Mouse (Mus musculus) cerebellum, postnatal 36 days (tissue): ENCODE measurements at regions not wholly inside any gene's neighbourhood (a gene's known extent, or its start where the extent isn't known, plus 50 kb on each side); places are given as distances from the start of the nearest gene placed in this dataset.

ENCODE experiments used
- DNase-seq, 2 experiments: peaks; one replicate each; pipeline ENCODE4 v3.0.0; 2021 to 2022; ENCODE audit warnings: mixed read lengths in 2 of 2

DNA sequence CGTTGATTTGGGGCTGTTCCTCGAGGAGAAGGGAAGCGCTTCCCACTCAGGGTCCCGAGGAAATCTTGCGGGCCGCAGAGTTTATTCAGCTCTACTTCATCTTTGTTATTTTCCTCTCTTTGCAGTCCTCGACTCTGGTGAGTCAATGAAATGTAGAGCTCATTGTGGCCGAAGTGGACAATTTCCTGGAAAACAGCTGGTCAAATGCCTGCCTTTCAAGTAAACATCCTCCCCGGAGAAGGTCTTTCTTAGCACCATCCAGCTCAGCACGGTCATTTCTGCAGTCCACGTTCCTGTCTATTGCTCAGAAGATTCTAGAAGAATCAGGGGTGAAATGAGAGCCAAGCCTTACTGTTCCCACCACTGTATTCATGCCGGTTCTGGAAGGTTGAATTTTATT lies 133.0 kb downstream of the Bcas1 start:
- DNase-seq = no peak

DNA sequence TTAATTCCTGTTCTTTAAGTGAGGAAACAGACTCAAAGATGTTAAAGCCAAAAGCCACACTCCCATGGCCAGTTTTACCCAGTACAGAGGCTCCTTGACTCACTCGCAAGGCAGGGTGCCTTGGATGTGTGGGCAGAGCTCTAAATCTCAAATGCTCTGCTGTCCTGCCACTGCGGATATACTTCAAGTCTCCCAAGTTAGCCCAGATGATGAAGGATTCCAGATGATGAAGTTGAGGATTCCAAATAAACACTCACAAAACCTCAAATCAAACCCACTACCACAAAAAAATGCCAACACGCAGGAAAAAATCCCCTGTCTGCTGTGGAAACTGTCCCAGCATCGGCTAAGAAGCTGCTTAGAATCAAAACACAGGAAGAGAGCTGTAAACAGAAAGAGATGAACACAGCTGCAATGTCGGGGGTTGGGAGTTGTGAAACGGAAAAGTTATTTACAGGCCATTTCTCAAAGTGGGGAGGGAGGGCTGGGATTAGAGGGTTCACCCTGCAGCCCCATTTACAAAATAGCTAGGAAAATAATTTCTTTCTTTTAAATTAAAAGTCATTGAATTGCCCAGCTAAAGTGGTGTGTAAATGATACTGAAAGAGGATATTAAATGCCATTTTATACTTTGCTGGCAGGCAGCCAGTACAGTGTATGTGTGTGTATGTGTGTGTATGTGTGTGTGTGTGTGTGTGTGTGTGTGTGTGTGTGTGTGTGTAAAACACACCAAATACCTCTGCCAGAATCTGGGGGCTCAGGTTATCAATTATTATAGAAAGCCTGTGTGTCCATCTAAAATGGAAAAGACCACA lies 135.6 kb downstream of the Bcas1 start:
- no peak for DNase-seq

DNA sequence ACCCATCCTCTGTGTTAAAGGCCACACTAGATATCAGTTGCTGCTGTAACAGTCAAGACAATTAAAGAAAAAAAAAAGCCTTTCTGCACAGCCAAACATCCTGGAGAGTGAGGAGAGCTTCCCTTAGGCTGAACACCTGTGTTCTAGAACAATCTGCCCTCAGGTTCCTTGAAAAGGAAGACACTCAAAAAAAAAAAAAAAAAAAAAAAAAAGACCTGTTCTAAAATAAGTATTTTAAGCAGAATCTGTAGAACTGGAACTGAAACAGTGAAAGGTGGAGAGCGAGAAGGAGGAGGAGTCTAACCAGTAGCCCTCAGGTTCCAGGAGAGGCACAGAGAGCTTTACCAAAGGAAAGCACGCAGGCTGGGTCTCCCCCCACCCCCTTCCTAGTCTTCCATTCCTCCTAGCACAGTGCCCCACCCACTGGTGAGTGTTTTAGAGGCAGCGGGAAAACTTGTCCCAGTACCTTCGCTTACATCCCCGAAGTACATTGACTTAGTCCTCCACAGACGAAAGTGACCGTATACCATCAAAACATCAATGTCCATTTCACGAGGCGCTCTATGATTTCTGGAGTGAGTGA lies 138.2 kb downstream of the Bcas1 start:
- no peak for DNase-seq

DNA sequence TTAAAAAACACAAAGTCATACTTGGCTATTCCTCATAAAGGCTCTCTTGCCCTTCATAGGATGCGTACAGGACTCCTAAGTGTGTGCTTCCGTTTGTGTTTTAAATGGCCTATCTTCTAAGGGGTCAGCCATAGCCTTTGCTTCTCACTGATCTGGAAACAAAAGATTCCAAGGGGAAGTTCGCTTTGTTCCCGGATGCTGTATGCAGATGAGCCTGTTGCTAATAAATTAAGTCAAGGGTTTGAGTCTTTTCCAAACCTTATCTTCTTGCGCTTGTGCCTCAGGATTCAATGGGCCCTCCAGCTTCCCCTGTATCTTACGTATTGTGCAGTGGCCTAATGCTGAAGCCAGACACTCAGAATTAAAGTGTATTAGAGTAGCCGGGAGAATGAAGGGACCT lies 138.9 kb downstream of the Bcas1 start:
- DNase-seq = no peak

DNA sequence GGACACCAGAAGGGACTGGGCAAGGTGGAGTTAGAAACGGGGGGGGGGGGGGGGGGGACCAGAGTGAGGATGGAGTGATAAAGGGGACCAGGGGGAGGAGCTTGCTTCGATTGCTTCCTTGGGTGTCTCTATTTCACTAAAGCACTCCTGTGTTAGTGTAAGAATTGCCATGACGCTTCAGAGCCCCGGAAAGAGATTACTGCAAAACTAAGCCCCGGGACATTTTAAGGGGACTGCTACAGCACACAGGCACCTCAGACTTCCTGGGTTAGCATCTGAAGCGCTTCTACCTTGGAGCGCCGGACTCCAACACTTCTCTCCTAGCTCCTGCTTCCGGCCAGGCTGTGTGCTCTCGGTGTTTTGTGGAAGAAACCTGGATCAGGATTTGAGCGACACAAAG lies 139.4 kb downstream of the Bcas1 start:
- DNase-seq = no peak

DNA sequence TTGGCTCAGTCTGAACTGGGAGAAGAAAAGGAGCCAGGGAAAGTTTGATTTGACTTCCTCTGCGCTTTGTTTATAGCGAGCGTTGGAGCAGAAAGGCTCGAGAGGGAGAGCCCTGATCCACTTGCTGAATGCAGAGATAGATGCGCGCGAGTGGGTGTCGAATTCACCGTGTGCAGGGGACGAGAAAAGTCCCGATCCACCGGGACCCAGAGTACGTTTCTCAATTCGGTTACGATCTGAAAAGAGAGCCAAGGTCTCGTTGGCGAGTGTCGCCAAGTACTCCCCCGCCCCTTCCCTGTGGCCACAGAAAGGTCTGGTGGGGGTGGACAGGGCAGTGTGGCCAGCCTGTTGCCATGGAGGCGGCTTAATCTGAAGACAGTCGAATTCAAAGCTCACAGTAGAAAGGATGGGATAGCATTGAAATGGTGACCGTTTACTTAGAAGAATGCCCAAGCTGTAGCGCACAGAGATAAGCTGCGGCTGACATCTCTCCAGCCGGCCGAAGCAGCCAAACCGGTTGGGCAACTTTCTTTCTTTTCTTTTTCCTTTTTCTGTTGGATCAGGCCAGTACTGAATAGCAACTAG lies 139.5 kb upstream of the Zfp217 start:
- peak in 1 of 2 experiments; percentile 2 for DNase-seq

DNA sequence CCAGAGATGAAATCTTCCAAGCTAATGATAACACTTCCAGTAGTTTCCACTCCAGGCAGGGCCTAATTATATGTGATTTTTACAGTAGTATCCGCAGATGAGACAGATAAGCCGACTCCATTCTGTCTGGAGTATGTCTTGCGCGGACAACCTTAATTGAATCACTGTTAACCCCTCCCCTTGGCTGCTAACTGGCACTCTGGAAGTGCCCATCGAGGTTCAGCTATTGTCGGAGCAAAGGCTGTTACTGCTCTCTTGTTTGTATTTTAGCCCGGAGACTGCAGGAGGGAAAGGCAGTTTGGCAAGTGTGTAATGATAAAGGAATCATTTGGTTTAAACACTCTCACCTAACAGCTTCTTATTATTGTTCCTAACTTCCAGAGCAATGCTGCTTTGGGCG lies 138.9 kb upstream of the Zfp217 start:
- no peak for DNase-seq

DNA sequence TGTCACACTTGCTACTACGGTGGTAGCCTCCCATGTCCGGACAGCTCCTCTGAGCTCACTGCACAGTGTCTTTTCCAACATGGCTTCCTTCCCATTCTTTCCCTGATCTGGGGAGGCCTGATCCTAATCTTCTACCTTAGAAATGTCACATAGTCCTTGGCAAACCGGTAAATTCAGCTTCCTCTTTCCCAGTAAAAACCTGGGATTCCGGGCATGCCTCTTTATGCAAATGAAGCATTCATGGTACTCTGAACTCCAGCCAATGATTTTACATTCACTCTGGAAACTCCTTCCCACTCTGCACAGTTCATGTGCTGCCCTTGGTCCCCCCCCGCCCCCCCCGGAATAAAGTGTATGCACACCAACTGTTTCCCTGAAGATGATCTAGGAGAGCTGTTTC lies 134.6 kb upstream of the Zfp217 start:
- DNase-seq = no peak

DNA sequence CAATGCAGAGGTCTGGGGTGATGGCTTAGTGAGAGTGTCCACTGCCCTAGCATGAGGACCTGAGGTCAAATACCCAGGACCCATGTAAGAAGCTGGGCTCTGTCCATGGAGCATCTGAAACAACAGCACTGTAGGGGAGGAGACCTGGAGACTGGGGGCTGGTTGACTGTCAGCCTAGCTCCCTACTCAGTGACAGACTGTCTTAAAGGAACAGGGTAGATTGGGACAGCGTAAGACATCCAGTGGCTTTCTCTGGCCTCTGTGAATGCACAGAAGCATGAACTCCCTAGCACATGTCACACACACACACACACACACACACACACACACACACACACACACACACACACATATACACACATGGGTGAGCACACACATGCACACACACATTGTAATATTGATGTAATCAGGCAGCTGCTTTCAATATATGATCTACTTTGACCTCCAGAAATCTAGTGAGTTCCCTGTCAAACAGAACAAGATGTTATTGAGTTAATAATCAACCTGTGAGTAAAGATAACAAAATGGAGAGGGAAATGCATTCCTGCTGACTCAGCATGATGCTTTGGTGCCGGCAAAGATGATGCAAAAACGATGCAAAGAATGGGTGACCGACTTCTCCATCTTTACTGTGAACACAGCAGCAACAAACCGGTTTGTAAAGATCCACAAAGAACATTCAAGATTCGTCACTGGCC lies 133.6 kb upstream of the Zfp217 start:
- DNase-seq = no peak

DNA sequence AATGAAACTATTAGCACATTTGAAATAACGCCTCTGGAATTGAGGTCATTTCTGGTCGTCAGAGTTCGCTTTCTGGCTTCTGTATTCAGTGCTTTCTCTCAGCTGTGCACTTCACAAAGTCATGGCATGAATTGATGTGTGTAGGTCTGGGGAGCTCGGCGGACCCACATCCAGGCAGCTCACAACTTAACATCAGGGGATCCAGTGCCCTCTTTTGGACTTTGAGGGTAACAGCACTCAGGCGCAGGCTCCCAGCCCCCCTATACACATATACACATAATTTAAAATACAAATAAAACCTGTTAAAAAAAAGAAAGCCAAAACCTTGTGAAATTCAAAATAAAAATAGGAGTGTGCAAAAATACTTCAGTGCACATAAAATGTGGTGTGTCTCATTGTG lies 132.8 kb upstream of the Zfp217 start:
- no peak for DNase-seq

DNA sequence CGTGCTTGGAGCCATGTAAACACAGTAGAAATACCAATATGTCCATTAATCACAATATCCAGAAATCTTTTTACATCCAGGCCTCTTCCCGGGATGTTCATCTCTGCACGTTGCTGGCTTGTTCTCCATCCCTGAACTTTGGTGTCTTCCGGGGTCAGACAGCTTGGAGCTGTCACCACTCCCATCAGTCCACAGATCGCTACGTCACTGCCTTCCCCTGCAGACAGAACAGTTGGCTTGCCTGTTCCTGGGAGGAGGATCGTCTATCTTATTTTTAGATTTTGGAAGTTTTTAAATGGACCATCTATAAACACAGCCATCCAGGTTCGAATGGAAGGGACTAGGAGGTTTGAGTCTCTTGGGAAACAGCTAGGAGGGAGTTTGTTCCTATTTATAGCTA lies 130.0 kb upstream of the Zfp217 start:
- DNase-seq = no peak

DNA sequence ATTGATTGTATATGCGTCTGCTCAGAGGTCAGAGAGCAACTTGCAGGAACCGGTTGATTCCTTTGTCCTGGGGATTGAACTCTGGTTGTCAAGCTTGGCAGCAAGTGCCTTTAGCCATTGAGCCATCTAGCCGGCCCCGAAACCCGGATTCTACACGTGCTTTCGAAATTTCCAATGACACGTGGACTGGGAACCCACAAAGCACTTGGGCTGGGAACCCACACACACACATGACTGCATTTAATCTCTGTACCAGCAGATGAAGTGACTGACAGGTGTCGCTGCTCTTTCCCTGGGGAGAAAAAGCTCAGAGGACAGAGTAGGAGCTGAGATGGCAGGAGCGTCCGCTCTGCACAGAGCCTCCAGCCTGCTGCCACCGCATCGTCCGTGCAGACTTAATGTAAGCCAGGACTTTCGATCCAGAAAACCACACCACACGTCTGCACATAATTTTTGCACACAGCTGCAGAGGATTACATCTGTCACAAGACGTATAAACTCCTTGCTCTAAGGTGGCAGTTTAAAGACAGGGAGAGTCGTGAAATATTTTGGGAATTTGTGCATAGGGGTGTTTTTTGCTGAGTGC lies 129.4 kb upstream of the Zfp217 start:
- no peak for DNase-seq

DNA sequence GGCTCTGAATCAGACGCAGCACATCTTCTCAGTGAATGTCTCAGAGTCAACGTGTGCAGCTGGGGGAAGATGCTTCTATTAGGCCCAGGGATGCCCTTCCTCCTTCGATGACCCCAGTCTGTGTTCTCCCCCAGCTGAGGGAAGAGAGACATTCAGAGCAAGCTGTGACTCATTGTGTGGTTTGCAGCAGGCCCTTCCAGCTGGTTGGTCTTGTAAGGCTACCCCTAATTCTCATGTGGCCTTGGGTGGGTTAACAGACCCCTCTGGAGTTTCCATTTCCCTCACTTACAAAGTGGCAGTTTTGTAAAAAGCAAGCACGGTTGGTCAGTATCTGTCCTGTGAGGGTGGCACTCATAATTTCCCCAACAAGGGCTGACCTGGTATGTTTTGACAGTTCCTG lies 127.8 kb upstream of the Zfp217 start:
- no peak for DNase-seq

DNA sequence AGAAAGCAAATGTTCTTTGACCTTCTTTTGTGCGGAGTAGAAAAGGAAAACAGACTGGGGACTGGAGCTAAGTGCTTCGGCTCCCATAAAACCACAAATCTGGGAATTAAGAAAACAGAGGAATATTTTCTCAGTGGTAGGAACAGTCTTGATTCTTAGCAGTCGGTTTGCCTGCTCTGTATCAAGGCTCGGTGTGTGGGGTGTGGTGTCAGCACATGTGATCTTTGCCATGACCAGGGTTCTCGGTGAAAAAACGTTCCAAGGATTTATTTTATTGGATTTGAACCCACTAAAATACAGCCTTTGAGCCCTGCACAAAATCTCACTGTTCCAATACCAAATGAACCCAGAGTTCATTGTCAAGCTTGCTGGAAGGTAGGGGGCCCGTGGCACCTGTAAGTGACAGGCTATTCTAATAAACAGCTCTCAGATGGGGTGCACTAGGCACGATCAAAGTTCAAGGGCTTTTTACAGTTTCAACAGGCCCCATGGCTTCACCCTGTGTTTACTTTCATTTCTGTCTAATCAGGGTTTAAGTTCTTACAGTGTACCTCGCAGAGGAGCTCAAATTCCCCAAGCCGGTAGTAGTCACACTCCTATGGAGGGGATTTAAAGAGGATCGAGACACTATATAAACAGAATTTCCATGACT lies 122.1 kb upstream of the Zfp217 start:
- DNase-seq = no peak

DNA sequence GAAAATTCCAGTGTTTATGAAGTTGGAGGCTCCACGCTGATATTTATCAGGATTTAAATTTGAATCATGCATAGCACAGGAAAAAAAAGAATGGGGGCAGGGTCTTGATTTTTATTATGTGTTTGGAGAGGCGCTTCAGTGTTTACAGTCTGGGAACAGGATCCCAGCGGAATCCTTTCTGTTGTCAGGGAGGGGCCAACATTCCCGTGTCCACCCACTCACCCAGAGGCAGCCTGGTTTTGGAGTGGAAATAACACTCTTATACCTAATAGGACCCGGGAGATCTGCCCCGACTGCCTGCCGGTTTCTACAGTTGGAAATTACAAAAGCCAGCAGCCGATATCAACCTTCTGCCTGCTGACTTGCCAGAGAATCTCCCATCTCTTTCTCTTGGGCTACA lies 120.2 kb upstream of the Zfp217 start:
- no peak for DNase-seq

DNA sequence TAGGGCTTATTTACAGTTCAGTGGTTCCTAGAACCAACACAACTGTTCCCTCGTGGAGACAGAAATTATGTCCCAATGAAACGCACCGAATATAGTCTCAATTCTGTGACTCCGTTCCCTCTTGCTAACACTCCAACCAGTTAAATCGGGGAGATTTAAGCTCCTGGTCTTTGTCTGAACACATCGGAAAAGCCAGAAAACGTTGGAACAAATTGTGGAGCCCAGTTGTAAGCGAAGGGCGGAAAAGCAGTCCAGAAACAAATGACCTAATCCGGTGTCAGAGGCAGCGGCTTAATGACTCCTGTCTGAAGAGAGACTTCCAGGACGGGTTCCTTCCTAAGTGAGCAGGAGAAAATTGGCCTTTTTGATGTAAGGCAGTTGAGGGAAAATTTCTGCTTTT lies 119.2 kb upstream of the Zfp217 start:
- no peak for DNase-seq

DNA sequence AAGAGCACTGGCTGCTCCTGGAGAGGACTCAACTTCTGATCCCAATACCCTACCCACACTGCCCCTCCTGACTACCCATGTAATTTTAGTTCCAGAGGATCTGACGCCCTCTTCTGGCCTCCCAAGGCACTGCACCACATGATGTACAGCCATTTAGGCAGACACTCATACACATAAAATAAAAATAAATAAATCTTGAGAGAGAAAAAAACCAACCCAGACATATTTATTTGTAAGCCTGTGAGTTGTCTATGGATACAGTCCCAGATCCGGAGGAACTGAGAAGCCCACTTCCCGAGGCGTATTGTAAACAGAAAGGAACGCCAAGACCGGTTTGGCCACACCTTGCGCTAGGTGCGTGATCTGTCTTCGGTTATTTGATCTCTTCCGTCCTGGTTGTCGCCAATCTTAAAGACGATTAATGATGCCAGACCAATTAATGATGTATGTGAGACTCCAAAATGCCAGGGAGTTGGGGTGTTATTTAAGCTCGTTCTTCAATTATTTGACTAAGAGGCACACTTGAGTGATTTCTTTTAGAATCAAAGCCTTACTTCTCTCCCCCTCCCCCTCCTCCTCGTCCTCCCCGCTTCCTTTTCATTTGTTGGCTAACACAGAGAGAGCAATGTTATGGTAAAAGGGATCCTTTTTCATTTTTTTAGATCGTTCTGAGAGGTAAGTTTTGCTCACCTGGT lies 118.7 kb upstream of the Zfp217 start:
- peak in 1 of 2 experiments; percentile 4 for DNase-seq

DNA sequence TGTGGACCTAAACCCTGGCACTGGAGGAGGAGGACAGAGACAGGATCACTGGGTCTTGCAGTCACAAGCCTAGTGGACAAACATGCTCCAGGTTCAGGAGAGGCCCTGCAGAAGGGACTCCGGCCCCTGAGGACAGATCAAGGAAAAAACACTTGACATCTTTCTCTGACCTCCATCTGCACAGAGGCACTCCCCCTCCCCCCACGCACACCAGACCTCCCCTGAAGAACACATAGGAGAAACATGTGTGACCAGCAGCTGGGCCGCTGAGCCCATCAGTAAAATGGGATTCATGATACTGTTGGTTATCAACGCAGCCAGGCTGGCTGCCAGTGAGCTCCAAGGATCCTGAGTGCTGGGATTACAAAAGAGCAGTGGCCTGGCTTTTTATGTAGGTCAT lies 115.7 kb upstream of the Zfp217 start:
- no peak for DNase-seq

DNA sequence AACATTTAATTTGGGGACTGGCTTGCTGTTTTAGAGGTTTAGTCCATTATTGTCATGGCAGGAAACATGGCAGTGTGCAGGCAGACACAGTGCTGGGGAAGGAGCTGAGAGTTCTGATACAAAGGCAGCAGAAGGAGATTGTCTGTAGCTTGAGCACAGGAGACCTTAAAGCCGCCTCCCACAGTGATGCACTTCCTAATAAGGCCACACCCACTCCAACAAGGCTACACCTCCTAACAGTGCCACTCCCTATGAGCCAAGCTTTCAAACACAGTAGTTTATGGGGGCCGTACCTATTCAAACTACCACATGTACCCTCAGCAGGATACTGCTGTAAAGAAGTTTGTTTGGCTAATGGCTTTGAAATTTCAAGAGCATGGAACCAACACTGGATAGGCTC lies 113.3 kb upstream of the Zfp217 start:
- no peak for DNase-seq

DNA sequence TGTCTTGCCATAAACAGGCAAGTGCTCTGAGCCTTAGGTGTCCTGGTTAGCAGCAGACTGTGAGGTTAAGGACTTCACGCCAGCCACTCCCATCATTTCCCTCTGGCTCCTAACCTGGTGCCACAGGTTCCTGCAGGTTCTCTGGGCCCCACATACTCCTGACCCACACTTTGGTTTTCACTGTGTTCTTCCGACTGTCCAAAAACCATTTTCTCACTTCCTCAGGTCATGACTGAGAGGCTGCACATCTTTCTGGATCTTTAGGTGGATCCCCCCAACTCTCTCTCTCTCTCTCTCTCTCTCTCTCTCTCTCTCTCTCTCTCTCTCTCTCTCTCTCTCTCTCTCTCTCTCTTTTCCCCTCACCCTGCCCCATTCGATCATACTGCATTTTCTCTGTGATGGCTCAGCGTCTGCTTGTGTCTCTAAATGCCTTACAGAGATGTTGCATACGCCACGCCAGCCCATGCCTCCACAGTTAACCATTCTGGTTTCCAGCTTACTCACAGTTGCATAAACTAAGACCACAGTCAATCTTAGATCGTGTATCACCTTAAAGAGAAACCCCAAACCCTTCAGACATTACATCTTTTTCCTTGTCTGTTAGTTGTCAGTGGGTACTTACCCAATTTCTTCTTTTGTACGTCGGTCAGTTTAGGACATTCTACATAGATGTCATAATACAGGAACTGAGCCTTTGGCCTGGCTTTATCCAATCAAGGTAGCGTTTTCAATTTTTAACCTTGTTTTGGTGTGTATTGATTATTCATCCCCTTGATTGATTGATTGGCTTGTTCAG lies 112.0 kb upstream of the Zfp217 start:
- DNase-seq = no peak

DNA sequence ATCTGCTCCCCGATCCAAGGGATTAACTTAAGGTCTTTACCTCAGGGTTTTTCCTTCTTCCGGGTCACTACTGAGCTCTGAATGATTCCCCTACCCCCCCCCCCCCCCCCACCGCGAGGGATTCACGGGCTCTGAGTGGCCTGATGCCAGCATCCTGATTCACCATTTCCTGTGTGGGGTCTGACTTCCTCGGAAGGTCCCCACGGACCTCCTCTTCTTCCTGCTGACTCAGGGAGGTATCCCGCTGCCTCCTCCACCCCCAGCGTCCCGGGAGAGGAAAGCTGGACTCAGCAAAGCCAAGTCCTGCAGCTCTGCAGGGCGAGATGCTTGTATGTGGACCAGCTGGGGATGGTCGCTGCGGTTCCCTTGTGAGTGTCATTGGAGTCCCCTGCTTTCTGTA lies 110.5 kb upstream of the Zfp217 start:
- DNase-seq = no peak
